In the genomic region with DNA sequence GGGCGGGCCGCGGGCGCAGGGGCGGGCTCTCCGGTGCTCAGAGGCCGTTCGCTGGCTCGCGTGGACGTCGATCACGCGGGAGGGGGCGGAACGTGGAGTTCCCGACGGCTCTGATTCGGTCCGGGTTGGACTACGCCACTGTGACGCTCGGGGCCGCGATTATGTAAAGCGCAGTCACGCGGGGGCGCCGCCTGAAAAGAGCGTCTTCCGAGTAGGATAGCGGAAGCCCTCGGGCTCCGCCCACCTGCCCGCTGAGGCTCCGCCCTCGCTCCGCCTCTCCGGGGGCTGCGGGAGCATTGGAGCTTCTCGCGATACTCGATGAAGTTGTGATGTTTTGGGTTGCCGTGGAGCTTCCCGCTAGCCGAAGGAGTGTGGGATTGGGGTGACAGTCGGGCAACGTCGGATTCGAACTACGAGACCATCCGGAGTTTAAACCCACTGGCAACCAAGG, we compare ENCODE assay signal across 8 mouse cellular contexts. TPM values are rescaled to one million over a fixed set of nuclear protein-coding genes. Genes with fewer than 3 reads are reported as not detected.
DNase-seq lines count a peak whose midpoint lies in the region; ATAC-seq and TF ChIP-seq lines count a peak whose summit lies in the region.

TSS of gene Fam76a (minus strand) at position 1 of the 451 bp plus-strand sequence.

- peak within 1 kb of the TSS; percentile 95 for H3K9ac ChIP-seq in CH12.LX (ENCODE audit: insufficient read depth, low read depth)
- H3K9ac ChIP-seq in forebrain, embryonic 11.5 days (ENCODE audit: low read length): peak within 1 kb of the TSS; percentile 78
- peak within 1 kb of the TSS; percentile 97 for H3K9ac ChIP-seq in heart, embryonic 16.5 days (ENCODE audit: low read length)
- peak within 1 kb of the TSS; percentile 90 for H3K9ac ChIP-seq in liver, embryonic 15.5 days
- H3K9ac ChIP-seq in neural tube, embryonic 12.5 days: peak within 1 kb of the TSS; percentile 91

- peak within 1 kb of the TSS; percentile 89 to 98 (median 90) for H3K4me3 ChIP-seq in CH12.LX (replicated peaks in 1 of 3; ENCODE audit: low read depth in 2 of 3, low read length in 2 of 3, poor library complexity in 1 of 3)
- H3K4me3 ChIP-seq in forebrain, embryonic 11.5 days (ENCODE audit: low read depth, low read length): peak within 1 kb of the TSS; percentile 81
- peak within 1 kb of the TSS; percentile 100 for H3K4me3 ChIP-seq in heart, embryonic 16.5 days (ENCODE audit: low read length)
- H3K4me3 ChIP-seq in liver, embryonic 15.5 days (replicated peaks): peak within 1 kb of the TSS; percentile 87
- peak within 1 kb of the TSS; percentile 93 for H3K4me3 ChIP-seq in neural tube, embryonic 12.5 days

- TF ChIP-seq RAD21 in CH12.LX (IDR thresholded peaks at IDR 0.05; ENCODE audit: low read depth, low read length): no peak

- no peaks in the 10 kb centered on the region for H3K79me2 ChIP-seq in CH12.LX (replicated peaks; ENCODE audit: control insufficient read depth, extremely low read depth, insufficient read depth, poor library complexity, severe bottlenecking)

- H3K9me3 ChIP-seq in CH12.LX (replicated peaks; ENCODE audit: low read length): no peaks in the 10 kb centered on the region
- no peaks in the 10 kb centered on the region for H3K9me3 ChIP-seq in forebrain, embryonic 11.5 days (ENCODE audit: control insufficient read depth, low read length)
- H3K9me3 ChIP-seq in heart, embryonic 16.5 days (replicated peaks; ENCODE audit: control insufficient read depth, low read length): no peaks in the 10 kb centered on the region
- no peaks in the 10 kb centered on the region for H3K9me3 ChIP-seq in liver, embryonic 15.5 days (replicated peaks)
- H3K9me3 ChIP-seq in neural tube, embryonic 12.5 days: no peaks in the 10 kb centered on the region

- H3K4me2 ChIP-seq in CH12.LX (ENCODE audit: insufficient read depth, low read depth, poor library complexity, severe bottlenecking): peak within 1 kb of the TSS; percentile 96
- peak within 1 kb of the TSS; percentile 89 for H3K4me2 ChIP-seq in forebrain, embryonic 11.5 days (ENCODE audit: low read depth, low read length, severe bottlenecking)
- peak within 1 kb of the TSS; percentile 86 for H3K4me2 ChIP-seq in heart, embryonic 16.5 days (ENCODE audit: low read depth, low read length)
- peak within 1 kb of the TSS; percentile 80 for H3K4me2 ChIP-seq in liver, embryonic 15.5 days
- peak within 1 kb of the TSS; percentile 88 for H3K4me2 ChIP-seq in neural tube, embryonic 12.5 days (replicated peaks)

- dilution Hi-C loops in CH12.LX (cut with MboI; ENCODE audit: extremely low pct_ligation_motif_present, extremely low pct_unique_long_range_greater_than_20kb, low sequenced_read_pairs): no loop called here

- H3K4me1 ChIP-seq in CH12.LX (ENCODE audit: control insufficient read depth in 1 of 2, insufficient read depth in 2 of 2): peaks cover 0 to 11% of the 10 kb centered on the region in 2 experiments; a peak in 2 of 4 replicates
- peaks cover 6% of the 10 kb centered on the region; the same call in 1 of the 2 replicates for H3K4me1 ChIP-seq in forebrain, embryonic 11.5 days (replicated peaks; ENCODE audit: control insufficient read depth, insufficient read depth, low read length)
- H3K4me1 ChIP-seq in heart, embryonic 16.5 days (ENCODE audit: control insufficient read depth, insufficient read depth, low read length): peaks cover 7% of the 10 kb centered on the region
- H3K4me1 ChIP-seq in liver, embryonic 15.5 days (replicated peaks): peaks cover 37% of the 10 kb centered on the region
- H3K4me1 ChIP-seq in neural tube, embryonic 12.5 days: peaks cover 6% of the 10 kb centered on the region

- DNase-seq in CH12.LX (ENCODE audit: extremely low read depth): peak; percentile 99
- DNase-seq in c-Kit-positive CD71-positive TER-119-negative erythroid progenitor cells, embryonic 14.5 days (ENCODE audit: low read depth): peak; percentile 98
- peak; percentile 100 for DNase-seq in forebrain, embryonic 11.5 days (ENCODE audit: low spot score)
- DNase-seq in kidney, postnatal 36 days: peak; percentile 100
- DNase-seq in telencephalon, adult 2 months (ENCODE audit: low read depth, low spot score): peak; percentile 99

- in situ Hi-C loops in CH12.LX (cut with MboI; ENCODE audit: low pct_ligation_motif_present, low pct_unique_long_range_greater_than_20kb, low sequenced_read_pairs): no loop called here

- H3K36me3 ChIP-seq in CH12.LX (replicated peaks in 1 of 2; ENCODE audit: control insufficient read depth in 1 of 2, insufficient read depth in 1 of 2, low read length in 1 of 2): peaks cover 0 to 8% of the 10 kb centered on the region in 2 experiments
- H3K36me3 ChIP-seq in forebrain, embryonic 11.5 days (ENCODE audit: control insufficient read depth, insufficient read depth, low read length): no peaks in the 10 kb centered on the region
- peaks cover 2% of the 10 kb centered on the region for H3K36me3 ChIP-seq in heart, embryonic 16.5 days (ENCODE audit: control insufficient read depth, insufficient read depth)
- H3K36me3 ChIP-seq in liver, embryonic 15.5 days (replicated peaks): peaks cover 23% of the 10 kb centered on the region
- H3K36me3 ChIP-seq in neural tube, embryonic 12.5 days: peaks cover 11% of the 10 kb centered on the region

- no peak for TF ChIP-seq EP300 in CH12.LX (IDR thresholded peaks at IDR 0.05; ENCODE audit: low read length)

- H3K27ac ChIP-seq in CH12.LX (ENCODE audit: insufficient read depth, low read depth): peak within 1 kb of the TSS; percentile 52
- peak within 1 kb of the TSS; percentile 55 for H3K27ac ChIP-seq in forebrain, embryonic 11.5 days (ENCODE audit: low read depth, low read length)
- H3K27ac ChIP-seq in heart, embryonic 16.5 days (ENCODE audit: low read length): peak within 1 kb of the TSS; percentile 86
- peak within 1 kb of the TSS; percentile 99 for H3K27ac ChIP-seq in liver, embryonic 15.5 days (replicated peaks)
- peak within 1 kb of the TSS; percentile 70 for H3K27ac ChIP-seq in neural tube, embryonic 12.5 days

- H3K27me3 ChIP-seq in CH12.LX (replicated peaks): peaks cover 13% of the 10 kb centered on the region
- no peaks in the 10 kb centered on the region for H3K27me3 ChIP-seq in forebrain, embryonic 11.5 days (ENCODE audit: control insufficient read depth, insufficient read depth, low read length)
- H3K27me3 ChIP-seq in heart, embryonic 16.5 days (ENCODE audit: control insufficient read depth, insufficient read depth, low read length): no peaks in the 10 kb centered on the region
- H3K27me3 ChIP-seq in liver, embryonic 15.5 days: no peaks in the 10 kb centered on the region
- H3K27me3 ChIP-seq in neural tube, embryonic 12.5 days (replicated peaks): no peaks in the 10 kb centered on the region

- no peak for TF ChIP-seq CTCF in CH12.LX (conservative IDR thresholded peaks at IDR 0.05 in 1 of 2, IDR thresholded peaks at IDR 0.05 in 1 of 2; ENCODE audit: low read depth in 2 of 2, low read length in 2 of 2)

- ATAC-seq in forebrain, embryonic 11.5 days (replicated peaks; ENCODE audit: low FRiP score): peak; percentile 99
- ATAC-seq in heart, embryonic 16.5 days (replicated peaks; ENCODE audit: extremely low read depth, insufficient read depth, low FRiP score): peak; percentile 98
- ATAC-seq in liver, embryonic 15.5 days (ENCODE audit: insufficient read depth): peak; percentile 98
- peak; percentile 96 for ATAC-seq in neural tube, embryonic 12.5 days (ENCODE audit: low FRiP score, low read depth)

- TF ChIP-seq POLR2A in CH12.LX (IDR thresholded peaks at IDR 0.05; ENCODE audit: low read depth, low read length): peak; percentile 95

- under 1% methylated on average over 52 of the region's 53 CpGs for WGBS in forebrain, embryonic 11.5 days
- WGBS in heart, embryonic 16.5 days: under 1% methylated on average over 53 of the region's 53 CpGs
- under 1% methylated on average over 53 of the region's 53 CpGs for WGBS in liver, embryonic 15.5 days (ENCODE audit: insufficient replicate concordance)
- under 1% methylated on average over 51 of the region's 53 CpGs for WGBS in neural tube, embryonic 12.5 days

TF ChIP-seq in CH12.LX, 34 proteins besides CTCF, POLR2A, EP300 and RAD21 (continues in another document):
- TF ChIP-seq USF1 (IDR thresholded peaks at IDR 0.05; ENCODE audit: low read depth, low read length): peak; percentile 78
- no peak for TF ChIP-seq JUN (IDR thresholded peaks at IDR 0.05; ENCODE audit: insufficient read depth, low read depth, low read length)
- peak; percentile 19 for TF ChIP-seq SIN3A (IDR thresholded peaks at IDR 0.05; ENCODE audit: low read length)
- peak; percentile 30; the same call in 1 of the 2 replicates for TF ChIP-seq MAX (IDR thresholded peaks at IDR 0.05; ENCODE audit: low read length)
- no peak for TF ChIP-seq GABPA (IDR thresholded peaks at IDR 0.05; ENCODE audit: insufficient replicate concordance, low read depth, low read length)
- TF ChIP-seq POLR2AphosphoS2 (IDR thresholded peaks at IDR 0.05; ENCODE audit: low read depth, low read length): 0 out of 2 replicates have a peak, but pooled peaks have one; percentile 68
- no peak for TF ChIP-seq CHD1 (IDR thresholded peaks at IDR 0.05; ENCODE audit: low read depth, low read length)
- no peak for TF ChIP-seq ZKSCAN1 (IDR thresholded peaks at IDR 0.05; ENCODE audit: borderline replicate concordance, low read depth, low read length)
- peak; percentile 72 for TF ChIP-seq TCF12 (IDR thresholded peaks at IDR 0.05; ENCODE audit: low read depth, low read length)
- peak; percentile 31; the same call in 1 of the 2 replicates for TF ChIP-seq MEF2A (IDR thresholded peaks at IDR 0.05; ENCODE audit: borderline replicate concordance, low read depth, low read length)
- TF ChIP-seq NELFE (IDR thresholded peaks at IDR 0.05; ENCODE audit: low read depth, low read length): peak; percentile 89
- peak; percentile 89 for TF ChIP-seq BHLHE40 (IDR thresholded peaks at IDR 0.05; ENCODE audit: low read depth, low read length)
- TF ChIP-seq KAT2A (IDR thresholded peaks at IDR 0.05; ENCODE audit: insufficient replicate concordance, low read length): 0 out of 2 replicates have a peak, but pooled peaks have one; percentile 5
- TF ChIP-seq MAFK (IDR thresholded peaks at IDR 0.05; ENCODE audit: insufficient replicate concordance, low read length): no peak
- no peak for TF ChIP-seq ZC3H11A (IDR thresholded peaks at IDR 0.05; ENCODE audit: low read depth, low read length)
- TF ChIP-seq UBTF (IDR thresholded peaks at IDR 0.05; ENCODE audit: low read depth, low read length): no peak
- TF ChIP-seq MYC (IDR thresholded peaks at IDR 0.05; ENCODE audit: low read depth, low read length): no peak

RNA-seq across cellular contexts. Expression of gene Fam76a, which starts in this region (rescaled TPM):
- 10.0 and 10.8 TPM in 2 replicates for total RNA-seq in CH12.LX (2012; rRNA removed)
- 11.5 and 11.9 TPM in 2 replicates for total RNA-seq in CH12.LX (2014; rRNA removed)
- 8.3 and 10.3 TPM in 2 replicates for polyA plus RNA-seq in CH12.LX (2012; ENCODE audit: insufficient read length, low read depth)
- polyA plus RNA-seq in forebrain, embryonic 11.5 days (2014; fragmentation: Nextera tagmentation; extraction: Ambion mirVana): 28.1 and 31.4 TPM in 2 replicates
- 41.5 and 46.2 TPM in 2 replicates for polyA plus RNA-seq in heart, embryonic 16.5 days (2015; fragmentation: Nextera tagmentation; extraction: Ambion mirVana)
- 27.6 and 28.5 TPM in 2 replicates for polyA plus RNA-seq in liver, embryonic 15.5 days (2015; fragmentation: Nextera tagmentation; extraction: Ambion mirVana)
- 27.3 and 29.6 TPM in 2 replicates for polyA plus RNA-seq in neural tube, embryonic 12.5 days (2016; fragmentation: Nextera tagmentation; extraction: Ambion mirVana)

Comparison
In these comparisons a context has a peak if more than half of its experiments do, and no peak if none do; other contexts are left out.
1. Peak in every context shown above with its lines: DNase-seq, ATAC-seq, H3K4me3 ChIP-seq and H3K27ac ChIP-seq.